Mouse (Mus musculus) bone marrow, adult 2 months (tissue): ENCODE measurements around the gene Atg10.

Experiments used
- CTCF ChIP-seq: fragments of 200-500 bp; IDR thresholded peaks from 2 replicates; pipeline ENCODE4 v1.5.1; 2011; ENCODE audit warnings: low read length, control low read depth; ENCODE audit not compliant: control insufficient read depth, insufficient read depth
- POLR2A ChIP-seq: fragments of 200-500 bp; IDR thresholded peaks from 2 replicates; pipeline ENCODE4 v1.6.1; 2011; ENCODE audit warnings: low read depth, mild to moderate bottlenecking, control low read depth, low read length, borderline replicate concordance; ENCODE audit not compliant: control insufficient read depth

GRCm38 (mm10) chr13:91184226-91184625 lies 39.5 kb downstream of the Atg10 start:
- TF ChIP-seq POLR2A (no peak), CTCF (no peak)
